Mouse (Mus musculus): ENCODE data around the gene Wipi1. TPM values are rescaled to one million over a fixed set of nuclear protein-coding genes. Genes with fewer than 3 reads are reported as not detected.

Gene Wipi1
- total RNA-seq, 2 experiments from 2014 or later: 21.0 to 24.0 TPM

- ATAC-seq (replicated peaks; ENCODE audit: low FRiP score, poor library complexity, severe bottlenecking): no peak
Observed at GRCm38 (mm10) chr11:109547652-109548051, 64.1 kb downstream of the Wipi1 start.

GRCm38 (mm10) chr11:109546305-109547001 lies 65.3 kb downstream of the Wipi1 start:
- no peak for ATAC-seq (replicated peaks; ENCODE audit: low FRiP score, poor library complexity, severe bottlenecking)

GRCm38 (mm10) chr11:109545700-109546143 lies 66.0 kb downstream of the Wipi1 start:
- no peak for ATAC-seq (replicated peaks; ENCODE audit: low FRiP score, poor library complexity, severe bottlenecking)

GRCm38 (mm10) chr11:109545265-109545664 lies 66.5 kb downstream of the Wipi1 start:
- ATAC-seq (replicated peaks; ENCODE audit: low FRiP score, poor library complexity, severe bottlenecking): peak; percentile 18; the same call in 1 of the 2 replicates

- no peak for ATAC-seq (replicated peaks; ENCODE audit: low FRiP score, poor library complexity, severe bottlenecking)
Observed at GRCm38 (mm10) chr11:109544432-109544831, 67.3 kb downstream of the Wipi1 start.

GRCm38 (mm10) chr11:109543466-109543865 lies 68.3 kb downstream of the Wipi1 start:
- no peak for ATAC-seq (replicated peaks; ENCODE audit: low FRiP score, poor library complexity, severe bottlenecking)

GRCm38 (mm10) chr11:109539290-109539689 lies 72.5 kb downstream of the Wipi1 start:
- no peak for ATAC-seq (replicated peaks; ENCODE audit: low FRiP score, poor library complexity, severe bottlenecking)

GRCm38 (mm10) chr11:109536939-109537338 lies 74.8 kb downstream of the Wipi1 start:
- ATAC-seq (replicated peaks; ENCODE audit: low FRiP score, poor library complexity, severe bottlenecking): no peak

GRCm38 (mm10) chr11:109535966-109536365 lies 75.8 kb downstream of the Wipi1 start:
- ATAC-seq (replicated peaks; ENCODE audit: low FRiP score, poor library complexity, severe bottlenecking): no peak

- no peak for ATAC-seq (replicated peaks; ENCODE audit: low FRiP score, poor library complexity, severe bottlenecking)
Observed at GRCm38 (mm10) chr11:109530030-109530429, 81.7 kb downstream of the Wipi1 start.

GRCm38 (mm10) chr11:109525571-109525970 lies 86.2 kb downstream of the Wipi1 start:
- no peak for ATAC-seq (replicated peaks; ENCODE audit: low FRiP score, poor library complexity, severe bottlenecking)

GRCm38 (mm10) chr11:109524869-109525268 lies 86.9 kb downstream of the Wipi1 start:
- no peak for ATAC-seq (replicated peaks; ENCODE audit: low FRiP score, poor library complexity, severe bottlenecking)

Other genes with a start within 250 kb of the Wipi1 start
- 23.4 and 30.0 TPM in 2 replicates for gene Gna13, start 249.1 kb downstream of the Wipi1 start, total RNA-seq (2015; ENCODE audit: low replicate concordance)
- 23.4 TPM in 2 replicates for gene Gna13, start 249.1 kb downstream of the Wipi1 start, total RNA-seq (2017; ENCODE audit: low replicate concordance)
- gene 9930022D16Rik, start 198.1 kb downstream of the Wipi1 start, total RNA-seq (2015; ENCODE audit: low replicate concordance): not detected in 2 replicates
- not detected in 2 replicates for gene 9930022D16Rik, start 198.1 kb downstream of the Wipi1 start, total RNA-seq (2017; ENCODE audit: low replicate concordance)
- 16.9 and 38.6 TPM in 2 replicates for gene Amz2, start 186.0 kb downstream of the Wipi1 start, total RNA-seq (2015; ENCODE audit: low replicate concordance)
- 12.9 and 20.4 TPM in 2 replicates for gene Amz2, start 186.0 kb downstream of the Wipi1 start, total RNA-seq (2017; ENCODE audit: low replicate concordance)
- gene Arsg, start 138.6 kb downstream of the Wipi1 start, total RNA-seq (2015; ENCODE audit: low replicate concordance): 2.3 and 3.1 TPM in 2 replicates
- gene Arsg, start 138.6 kb downstream of the Wipi1 start, total RNA-seq (2017; ENCODE audit: low replicate concordance): 1.7 and 7.7 TPM in 2 replicates
- gene Slc16a6, start 138.4 kb downstream of the Wipi1 start, total RNA-seq (2015; ENCODE audit: low replicate concordance): 98.4 and 101 TPM in 2 replicates
- gene Slc16a6, start 138.4 kb downstream of the Wipi1 start, total RNA-seq (2017; ENCODE audit: low replicate concordance): 65.1 and 113 TPM in 2 replicates
- gene Prkar1a, start 37.4 kb upstream of the Wipi1 start, total RNA-seq (2015; ENCODE audit: low replicate concordance): 30.0 and 33.6 TPM in 2 replicates
- gene Prkar1a, start 37.4 kb upstream of the Wipi1 start, total RNA-seq (2017; ENCODE audit: low replicate concordance): 20.4 and 23.6 TPM in 2 replicates
- gene Fam20a, start 110.3 kb upstream of the Wipi1 start, total RNA-seq (2015; ENCODE audit: low replicate concordance): not detected in 2 replicates
- gene Fam20a, start 110.3 kb upstream of the Wipi1 start, total RNA-seq (2017; ENCODE audit: low replicate concordance): not detected in 2 replicates
- not detected in 2 replicates for gene 1700012B07Rik, start 216.1 kb upstream of the Wipi1 start, total RNA-seq (2015; ENCODE audit: low replicate concordance)
- gene 1700012B07Rik, start 216.1 kb upstream of the Wipi1 start, total RNA-seq (2017; ENCODE audit: low replicate concordance): not detected in 2 replicates

Measured in erythroblast, adult 5-6 weeks (primary cell).